In the genomic region with DNA sequence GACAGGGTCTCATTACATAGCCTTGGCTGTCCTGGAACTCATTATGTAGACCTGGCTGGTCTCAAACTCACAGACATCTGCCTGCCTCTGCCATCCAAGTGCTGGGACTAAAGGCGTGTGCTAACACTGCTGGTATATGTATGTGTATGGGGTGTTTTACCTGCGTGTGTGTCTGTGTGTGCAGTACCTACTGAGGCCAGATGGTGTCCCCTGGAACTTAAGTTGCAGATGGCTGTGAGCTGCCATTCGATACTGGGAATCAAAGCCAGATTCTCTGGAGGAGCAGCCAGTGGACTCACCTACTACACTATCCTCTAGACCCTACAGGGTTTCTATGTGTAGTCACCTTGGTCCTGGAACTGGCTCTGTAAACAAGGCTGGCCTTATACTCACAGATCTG, we compare ENCODE assay signal across 9 mouse cellular contexts. TPM values are rescaled to one million over a fixed set of nuclear protein-coding genes. Genes with fewer than 3 reads are reported as not detected.
DNase-seq lines count a peak whose midpoint lies in the region; ATAC-seq and TF ChIP-seq lines count a peak whose summit lies in the region.
"Had no signal": no experiment of that assay in that cellular context is flagged by ENCODE, and none has a peak within 500 bp of the region (broad histone marks: within the 10 kb centered on the region; RNA-seq: fewer than 3 reads in every experiment).

No protein-coding gene starts in this region.

- peaks cover 2% of the 10 kb centered on the region; the same call in 1 of the 2 replicates for H3K4me1 ChIP-seq in bone marrow, adult 2 months (ENCODE audit: control insufficient read depth, insufficient read depth, low read length)
- peaks cover 24% of the 10 kb centered on the region for H3K4me1 ChIP-seq in liver, postnatal 0 days (ENCODE audit: insufficient read depth)

- peak; percentile 32 to 64 for DNase-seq in adrenal gland, adult (ENCODE audit: inconsistent age in 2 of 2, low spot score in 1 of 2)
- no peak for DNase-seq in adrenal gland, postnatal 36 days
- peak; percentile 50 for DNase-seq in left cerebral cortex, postnatal 4 days
- no peak for DNase-seq in left cerebral cortex, postnatal 25 days (ENCODE audit: low spot score in 2 of 2)
- peak; percentile 55 for DNase-seq in liver, postnatal 0 days
- DNase-seq in left cerebral cortex, adult 9 months (ENCODE audit: low spot score in 2 of 2): no peak
- DNase-seq in right cerebral cortex, adult 18-20 months: no peak

- H3K9ac ChIP-seq in liver, postnatal 0 days (replicated peaks): no peak overlapping the region
- H3K9ac ChIP-seq: liver, embryonic 15.5 days had no signal

- intact Hi-C loops in left cerebral cortex, postnatal 4 days (cut with DNase I): loop anchor here (5.0 kb wide), 1 partner anchor 42 kb away; no protein-coding TSS in a partner anchor
- intact Hi-C loops in left cerebral cortex, postnatal 25 days (cut with DNase I): no loop called here

- H3K4me3 ChIP-seq in bone marrow, adult 2 months (replicated peaks; ENCODE audit: control insufficient read depth, low read depth, low read length): no peak overlapping the region
- no peak overlapping the region for H3K4me3 ChIP-seq in liver, postnatal 0 days (ENCODE audit: low read depth, low read length)
- H3K4me3 ChIP-seq: liver, embryonic 15.5 days had no signal

- WGBS in bone marrow, adult 2 months: 71% methylated on average over 3 of the region's 3 CpGs
- 68% methylated on average over 3 of the region's 3 CpGs for WGBS in liver, postnatal 0 days (ENCODE audit: insufficient replicate concordance)

- TF ChIP-seq POLR2A in bone marrow, adult 2 months (IDR thresholded peaks at IDR 0.05; ENCODE audit: borderline replicate concordance, control insufficient read depth, low read depth, low read length): no peak

- H3K9me3 ChIP-seq in liver, postnatal 0 days (ENCODE audit: low read length): no peaks in the 10 kb centered on the region
- H3K9me3 ChIP-seq: liver, embryonic 15.5 days had no signal

- H3K36me3 ChIP-seq in liver, postnatal 0 days (replicated peaks; ENCODE audit: insufficient read depth, low read length): peaks cover 33% of the 10 kb centered on the region

- H3K27ac ChIP-seq in bone marrow, adult 2 months (ENCODE audit: control insufficient read depth, insufficient read depth, low read depth, low read length, poor library complexity): no peak overlapping the region
- no peak overlapping the region for H3K27ac ChIP-seq in liver, postnatal 0 days (ENCODE audit: low read depth)

- H3K27me3 ChIP-seq in liver, postnatal 0 days (ENCODE audit: insufficient read depth, low read length): no peaks in the 10 kb centered on the region
- H3K27me3 ChIP-seq: liver, embryonic 15.5 days had no signal

- ATAC-seq in liver, postnatal 0 days: no peak

- TF ChIP-seq CTCF in bone marrow, adult 2 months (IDR thresholded peaks at IDR 0.05; ENCODE audit: control insufficient read depth, insufficient read depth, low read length): peak; percentile 39; the same call in 1 of the 2 replicates
- TF ChIP-seq CTCF in liver, postnatal 0 days (IDR thresholded peaks at IDR 0.05; ENCODE audit: low read depth): peak; percentile 72

- H3K4me2 ChIP-seq in liver, postnatal 0 days (ENCODE audit: low read depth, low read length): no peak overlapping the region
- H3K4me2 ChIP-seq: liver, embryonic 15.5 days had no signal

- no peak for TF ChIP-seq EP300 in liver, postnatal 0 days (IDR thresholded peaks at IDR 0.05; ENCODE audit: low read depth)

RNA-seq across cellular contexts. Expression of gene Ap2a1, which starts 3.8 kb away (rescaled TPM):
- total RNA-seq in adrenal gland, postnatal 36 days (2021): 100 to 1,000 TPM in 1 of 2 experiments, 10 to 100 TPM in 1; 95.0 to 106 TPM
- total RNA-seq in left cerebral cortex, postnatal 4 days (2021): 100 to 1,000 TPM; 232 to 258 TPM
- total RNA-seq in left cerebral cortex, postnatal 25 days (2021): 100 to 1,000 TPM; 325 to 334 TPM
- 43.5 and 60.3 TPM in 2 replicates for polyA plus RNA-seq in bone marrow, adult 2 months (2011; ENCODE audit: insufficient read depth, insufficient read length, low replicate concordance, missing spikeins)
- polyA plus RNA-seq in liver, postnatal 0 days (2015; fragmentation: Nextera tagmentation; extraction: Ambion mirVana): 25.6 and 29.5 TPM in 2 replicates

RNA-seq across cellular contexts. Expression of gene Tsks, which starts 17.5 kb away (rescaled TPM):
- not detected for total RNA-seq in adrenal gland, postnatal 36 days (2021)
- total RNA-seq in left cerebral cortex, postnatal 4 days (2021): not detected
- total RNA-seq in left cerebral cortex, postnatal 25 days (2021): 1 to 10 TPM; 1.6 to 3.6 TPM
- polyA plus RNA-seq in bone marrow, adult 2 months (2011; ENCODE audit: insufficient read depth, insufficient read length, low replicate concordance, missing spikeins): not detected in 2 replicates
- 0.06 TPM in 1 of 2 replicates, not detected in the other for polyA plus RNA-seq in liver, postnatal 0 days (2015; fragmentation: Nextera tagmentation; extraction: Ambion mirVana)
- polyA plus RNA-seq: liver, embryonic 15.5 days had no signal

RNA-seq across cellular contexts. Expression of gene Fuz, which starts 29.6 kb away (rescaled TPM):
- total RNA-seq in adrenal gland, postnatal 36 days (2021): 10 to 100 TPM; 24.9 to 25.8 TPM
- 10 to 100 TPM; 10.5 to 13.1 TPM for total RNA-seq in left cerebral cortex, postnatal 4 days (2021)
- total RNA-seq in left cerebral cortex, postnatal 25 days (2021): 10 to 100 TPM; 20.7 to 25.5 TPM
- polyA plus RNA-seq in bone marrow, adult 2 months (2011; ENCODE audit: insufficient read depth, insufficient read length, low replicate concordance, missing spikeins): 7.0 and 21.8 TPM in 2 replicates
- polyA plus RNA-seq in liver, postnatal 0 days (2015; fragmentation: Nextera tagmentation; extraction: Ambion mirVana): 4.1 and 4.4 TPM in 2 replicates

RNA-seq across cellular contexts. Expression of gene Med25, which starts 33.0 kb away (rescaled TPM):
- 10 to 100 TPM; 86.1 to 97.1 TPM for total RNA-seq in adrenal gland, postnatal 36 days (2021)
- 100 to 1,000 TPM; 117 to 122 TPM for total RNA-seq in left cerebral cortex, postnatal 4 days (2021)
- 10 to 100 TPM; 88.8 to 89.5 TPM for total RNA-seq in left cerebral cortex, postnatal 25 days (2021)
- 14.6 and 25.4 TPM in 2 replicates for polyA plus RNA-seq in bone marrow, adult 2 months (2011; ENCODE audit: insufficient read depth, insufficient read length, low replicate concordance, missing spikeins)
- 35.6 and 37.7 TPM in 2 replicates for polyA plus RNA-seq in liver, postnatal 0 days (2015; fragmentation: Nextera tagmentation; extraction: Ambion mirVana)

RNA-seq across cellular contexts. Expression of gene Cpt1c, which starts 49.2 kb away (rescaled TPM):
- total RNA-seq in adrenal gland, postnatal 36 days (2021): 10 to 100 TPM in 1 of 2 experiments, 1 to 10 TPM in 1; 8.6 to 10.7 TPM
- 10 to 100 TPM; 59.7 to 68.8 TPM for total RNA-seq in left cerebral cortex, postnatal 4 days (2021)
- total RNA-seq in left cerebral cortex, postnatal 25 days (2021): 10 to 100 TPM; 89.3 to 95.9 TPM
- 6.5 TPM in 2 replicates for polyA plus RNA-seq in bone marrow, adult 2 months (2011; ENCODE audit: insufficient read depth, insufficient read length, low replicate concordance, missing spikeins)
- polyA plus RNA-seq in liver, postnatal 0 days (2015; fragmentation: Nextera tagmentation; extraction: Ambion mirVana): 0.98 and 1.1 TPM in 2 replicates

Comparison
In these comparisons a context has a peak if more than half of its experiments do, and no peak if none do; other contexts are left out.
1. DNase-seq: peak in adrenal gland, adult (2 of 2), left cerebral cortex, postnatal 4 days (single experiment) and liver, postnatal 0 days (single experiment); none in adrenal gland, postnatal 36 days (0 of 2), left cerebral cortex, postnatal 25 days (0 of 2), left cerebral cortex, adult 9 months (0 of 2) and right cerebral cortex, adult 18-20 months (single experiment).